Mouse (Mus musculus) cerebellum, adult 11-12 months (tissue): ENCODE results near the gene Prmt1.

ENCODE experiments used
- DNase-seq: peaks from one replicate; pipeline ENCODE4 v3.0.0; 2022

Gene Prmt1

DNA sequence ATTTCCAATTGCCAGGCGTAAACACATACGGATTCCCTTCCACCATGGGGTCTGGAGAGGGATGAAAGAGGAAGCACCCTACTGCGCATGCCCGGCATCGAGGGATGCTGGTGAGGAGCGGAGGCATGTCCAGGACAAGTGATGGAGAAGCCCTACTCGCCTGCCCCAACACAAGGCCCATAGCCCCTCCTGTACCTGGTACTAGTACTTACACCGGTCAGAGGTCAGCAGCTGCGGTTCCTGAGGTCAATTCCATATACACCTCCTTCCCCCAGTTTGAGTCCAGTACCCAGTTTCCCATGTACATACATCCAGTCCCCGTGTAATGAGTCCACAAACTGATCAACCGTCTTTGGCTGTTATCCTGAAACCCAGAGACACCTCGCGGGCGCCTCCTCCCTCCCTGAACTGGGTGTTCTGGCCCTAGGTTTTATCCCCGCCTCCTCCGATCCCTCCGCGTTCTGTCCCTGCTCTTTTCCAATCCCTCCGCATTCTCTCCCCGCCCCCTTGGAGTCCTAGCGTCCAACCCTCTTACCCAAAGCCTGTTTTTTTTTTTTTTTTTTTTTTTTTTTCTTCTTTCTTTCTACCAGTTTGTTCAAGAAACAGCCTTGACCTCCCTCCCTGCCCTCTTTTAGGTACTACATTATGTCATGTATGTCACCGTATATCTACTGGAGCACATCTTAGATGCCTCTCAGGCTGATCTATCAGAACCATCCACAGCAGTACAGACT, 11.8 kb downstream of the Prmt1 start, which contains the start of gene Cpt1c:
TSS of gene Cpt1c (minus strand) at position 469 of the 734 bp plus-strand sequence.
- DNase-seq = peak; percentile 91

DNA sequence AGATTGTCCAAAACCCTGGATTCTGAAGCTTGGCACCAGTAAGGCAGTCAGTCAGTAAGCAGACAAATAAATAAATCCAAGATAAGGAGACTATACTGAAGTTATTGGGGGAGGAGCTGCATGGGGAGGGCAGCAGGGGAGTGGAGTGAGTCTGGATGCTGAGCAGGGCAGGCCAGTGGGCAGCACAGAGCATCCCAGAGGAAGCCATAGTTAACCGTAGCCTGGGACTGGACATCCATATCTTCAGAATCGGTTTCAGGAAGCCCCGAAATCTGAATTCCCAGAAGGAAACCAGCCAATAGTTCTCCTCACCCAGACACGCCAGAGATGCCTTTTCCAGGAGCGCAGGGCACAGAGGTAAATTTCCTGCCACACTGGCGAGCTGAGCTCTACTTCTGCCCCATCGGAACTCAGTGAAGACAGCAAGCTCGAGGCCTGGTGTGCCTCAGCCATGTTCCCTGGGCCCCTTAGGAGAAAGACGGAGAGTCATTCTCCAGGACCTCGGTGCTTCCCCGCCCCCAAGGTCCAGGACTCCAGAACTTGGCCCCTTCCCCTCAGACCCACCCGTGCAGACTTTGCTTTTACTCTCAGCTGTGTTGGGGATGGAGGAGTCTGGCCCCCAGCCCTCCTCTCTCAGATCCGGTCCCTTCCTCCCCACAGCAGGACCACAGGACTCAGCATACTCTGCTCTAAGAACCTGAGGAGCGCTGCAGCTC, 12.8 kb downstream of the Prmt1 start:
- DNase-seq = peak; percentile 61

DNA sequence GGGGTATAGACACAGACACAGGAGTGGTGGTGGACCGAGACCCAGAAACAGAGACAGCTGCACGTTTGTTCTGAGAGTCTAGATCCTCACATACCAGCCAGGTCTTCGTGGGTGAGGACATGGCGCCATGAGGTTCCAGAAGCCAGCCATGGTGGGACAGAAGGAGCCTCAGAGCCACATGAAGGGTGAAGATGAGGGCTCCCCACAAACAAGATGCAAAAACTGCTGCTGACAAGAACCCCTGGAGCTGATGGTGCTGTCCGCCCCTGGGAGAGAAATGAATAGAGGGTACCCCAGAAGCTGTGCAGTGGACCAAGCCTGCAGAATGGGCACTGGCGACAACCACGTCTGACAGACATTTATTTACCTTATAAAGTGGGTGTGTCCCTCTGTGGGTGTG, 15.2 kb downstream of the Prmt1 start:
- peak; percentile 38 for DNase-seq

DNA sequence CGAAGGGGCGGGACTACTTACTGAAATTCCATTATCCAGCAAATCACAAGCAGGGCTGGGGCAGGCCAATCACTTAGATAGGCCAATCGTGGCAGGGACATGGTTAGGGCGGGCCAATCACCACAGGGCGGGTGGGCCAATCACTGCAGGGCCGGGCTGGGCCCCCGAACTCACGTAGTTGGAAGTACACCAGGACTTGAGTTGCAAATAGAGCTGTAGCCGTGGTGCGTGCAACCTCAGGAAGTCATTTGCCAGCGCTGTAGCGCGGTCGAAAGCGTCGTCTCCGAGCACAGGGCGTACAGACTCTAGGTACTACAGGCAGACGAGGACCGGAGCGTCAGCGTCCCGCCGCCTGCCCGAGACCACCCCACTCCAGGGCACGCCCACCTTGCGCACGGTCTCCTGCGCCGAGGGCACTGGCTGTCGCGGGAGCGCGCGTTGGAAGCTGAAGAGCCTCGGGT, 16.1 kb downstream of the Prmt1 start:
- DNase-seq = peak; percentile 89

DNA sequence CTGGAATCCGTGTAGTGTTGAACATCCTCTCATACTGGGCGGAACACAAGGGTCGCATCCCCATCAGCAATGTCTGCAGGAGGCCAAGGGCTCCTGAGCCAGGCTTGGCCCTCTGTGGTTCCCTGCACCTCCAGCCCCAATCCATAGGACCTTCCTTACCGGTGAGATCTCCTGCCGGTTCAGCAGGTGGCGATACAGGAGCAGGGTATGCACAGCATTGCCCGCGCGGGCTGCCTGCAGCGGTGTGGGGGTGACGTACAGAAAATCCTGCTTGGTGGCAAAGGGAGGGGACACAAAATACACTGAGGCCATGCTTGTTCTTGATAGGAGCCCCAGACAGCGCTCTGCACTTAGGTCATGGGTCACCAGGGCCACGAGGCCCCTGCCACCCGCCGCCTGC, 19.7 kb downstream of the Prmt1 start:
- DNase-seq = no peak

DNA sequence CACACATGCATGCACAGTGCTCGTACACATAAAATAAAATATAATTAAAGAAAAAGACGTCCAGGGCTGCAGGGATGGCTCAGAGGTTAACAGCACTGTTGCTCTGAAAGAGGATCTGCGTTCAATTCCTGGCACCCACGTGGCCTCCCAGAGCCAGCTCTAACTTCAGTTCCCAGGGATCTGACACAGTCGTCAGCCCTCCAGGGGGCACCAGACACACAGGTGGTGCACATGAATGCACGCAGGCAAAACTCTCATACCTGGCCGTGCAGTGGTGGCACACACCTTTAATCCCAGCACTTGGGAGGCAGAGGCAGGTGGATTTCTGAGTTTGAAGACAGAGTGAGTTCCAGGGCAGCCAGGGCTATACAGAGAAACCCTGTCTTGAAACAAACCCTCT, 20.4 kb downstream of the Prmt1 start:
- no peak for DNase-seq

DNA sequence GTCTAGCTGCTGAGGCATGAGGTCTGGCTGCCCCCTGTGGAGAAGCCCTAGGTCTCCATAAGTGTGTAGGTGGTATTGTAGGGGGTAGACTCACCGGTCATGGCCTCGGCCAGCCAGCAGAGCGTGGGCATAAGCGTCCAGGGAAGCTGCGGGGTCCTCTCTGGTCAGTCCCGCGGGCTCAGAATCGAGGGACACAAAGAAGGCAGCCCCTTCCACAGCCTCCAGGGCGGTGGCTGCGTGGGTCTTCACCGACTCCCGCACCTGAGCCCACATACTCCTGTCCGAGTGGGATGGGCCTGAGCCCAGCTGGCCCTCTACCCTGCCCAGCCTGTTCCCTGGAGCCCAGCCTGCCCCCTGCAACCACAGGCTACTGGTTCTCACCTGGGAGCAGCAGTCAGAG, 21.4 kb downstream of the Prmt1 start:
- peak; percentile 28 for DNase-seq

DNA sequence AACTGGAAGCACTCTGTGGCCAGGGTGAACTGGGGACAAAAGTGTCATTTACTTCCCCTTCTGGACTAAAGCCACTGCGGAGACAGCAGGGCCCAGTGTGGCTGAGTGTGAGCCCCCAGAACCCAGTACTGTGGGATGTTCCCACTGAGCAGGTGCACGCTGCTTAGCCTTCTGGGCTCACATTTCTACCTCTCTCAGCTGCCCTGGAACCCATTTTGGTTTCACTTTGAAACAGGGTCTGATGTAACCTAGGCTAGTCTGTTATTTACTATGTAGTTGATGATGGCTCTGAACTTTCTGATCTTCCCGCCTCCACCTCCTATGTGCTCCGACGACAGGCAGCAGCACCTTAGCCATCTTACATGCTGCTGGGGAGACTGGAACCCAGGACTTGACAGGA, 23.5 kb downstream of the Prmt1 start:
- no peak for DNase-seq

DNA sequence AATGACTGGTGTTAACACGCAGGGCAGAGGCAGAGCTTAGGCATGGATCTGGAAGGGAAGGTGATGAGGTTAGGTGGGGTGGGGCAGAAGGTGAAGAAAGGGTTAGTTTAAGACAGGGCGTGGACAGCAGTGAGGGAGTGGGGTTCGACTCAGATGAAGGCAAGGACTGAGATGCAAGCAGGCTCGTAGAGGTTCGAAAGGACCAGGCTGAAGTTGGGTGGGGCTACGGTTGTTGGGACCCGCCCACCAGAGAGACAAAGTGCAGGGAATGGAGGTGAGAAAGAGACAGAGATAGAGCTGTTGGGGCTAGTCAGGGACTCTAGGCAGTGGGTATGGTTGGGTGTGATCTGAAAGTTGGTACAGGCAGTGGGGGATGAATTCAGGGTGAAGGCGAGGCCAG, 24.0 kb downstream of the Prmt1 start:
- DNase-seq = no peak

DNA sequence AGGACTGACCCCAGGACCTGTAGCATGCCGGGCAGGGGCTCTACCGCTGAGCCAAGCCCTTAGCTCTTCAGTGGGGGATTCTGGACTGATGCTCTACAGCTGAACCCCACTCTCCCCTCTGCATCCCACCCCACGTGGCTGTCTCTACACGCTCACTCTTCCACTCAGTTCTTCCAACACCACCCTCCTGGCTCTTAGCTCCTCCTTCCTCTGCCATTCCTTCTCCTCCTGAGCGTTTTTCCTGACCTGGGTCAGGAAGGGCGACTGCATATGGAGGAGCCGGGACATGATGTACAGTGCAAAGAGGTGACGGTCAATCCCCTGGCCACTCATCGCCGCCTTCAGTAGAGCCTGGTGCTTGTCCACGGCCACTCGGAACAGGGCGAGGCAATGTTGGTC, 25.9 kb downstream of the Prmt1 start:
- no peak for DNase-seq

DNA sequence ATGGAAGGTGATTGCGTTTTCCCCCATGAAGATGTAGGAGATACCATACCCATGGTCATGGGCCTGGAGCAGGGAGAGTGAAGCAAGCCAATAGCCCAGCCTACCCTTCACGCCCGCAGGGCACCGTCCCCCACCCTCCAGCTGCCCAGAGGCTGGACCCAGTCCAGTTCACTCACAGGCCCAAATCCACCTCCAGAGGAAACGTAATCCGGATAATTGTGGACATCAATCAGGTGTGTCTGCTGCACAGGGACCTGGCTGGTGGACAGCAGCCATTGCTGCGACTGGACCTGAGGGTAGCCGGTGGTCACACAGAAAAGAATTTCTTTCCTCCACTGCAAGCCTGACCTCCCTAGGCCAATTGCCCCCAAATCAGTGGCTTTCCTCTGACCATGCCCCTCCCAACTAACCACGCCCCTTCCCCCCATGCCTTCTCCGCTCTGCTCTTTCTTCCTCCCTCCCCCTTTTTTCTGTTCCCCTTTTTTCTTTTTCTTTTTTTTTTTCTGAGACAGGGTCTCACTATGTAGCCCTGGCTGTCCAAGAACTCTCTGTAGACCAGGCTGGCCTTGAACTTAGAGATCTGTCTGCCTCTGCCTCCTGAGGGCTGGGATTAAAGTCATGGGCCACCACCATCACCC, 26.4 kb downstream of the Prmt1 start:
- DNase-seq = peak; percentile 17

DNA sequence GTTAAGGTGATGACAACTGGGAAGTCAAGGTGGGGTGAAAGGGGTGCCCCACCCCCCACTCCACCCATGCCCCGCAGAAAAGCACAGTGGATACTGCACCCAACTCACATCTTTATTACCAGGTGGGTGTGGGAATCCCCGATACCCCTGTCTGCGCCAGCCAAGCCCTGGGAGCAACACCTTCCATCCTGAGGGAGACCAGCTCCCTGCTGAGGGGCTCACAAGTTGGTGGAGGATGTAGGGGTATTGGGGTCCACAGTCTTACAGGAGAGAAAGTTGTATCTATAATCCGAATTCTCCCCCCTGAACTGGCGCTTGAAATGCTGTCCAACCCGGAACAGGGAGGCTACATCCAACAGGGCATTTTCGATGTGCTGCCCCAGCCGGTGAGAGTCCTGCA, 27.1 kb downstream of the Prmt1 start:
- peak; percentile 17 for DNase-seq

DNA sequence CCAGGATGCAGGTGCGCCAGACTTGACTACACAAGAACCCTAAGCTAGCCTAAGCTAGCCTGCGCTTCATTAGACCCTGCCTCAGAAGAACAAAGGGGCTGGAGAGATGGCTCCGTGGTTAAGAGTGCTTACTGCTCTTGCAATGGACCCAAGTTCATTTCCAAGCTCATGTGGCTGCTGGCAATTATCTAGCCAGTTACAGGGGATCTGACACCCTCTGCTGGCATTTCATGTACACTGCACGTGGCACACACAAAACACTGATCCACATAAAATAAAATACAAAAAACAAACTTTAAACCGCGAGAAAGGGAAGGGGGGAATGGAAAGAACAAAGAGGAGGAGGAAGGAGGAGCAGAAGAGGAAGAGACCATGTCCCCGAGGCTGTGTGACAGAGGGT, 28.2 kb downstream of the Prmt1 start:
- DNase-seq = no peak

DNA sequence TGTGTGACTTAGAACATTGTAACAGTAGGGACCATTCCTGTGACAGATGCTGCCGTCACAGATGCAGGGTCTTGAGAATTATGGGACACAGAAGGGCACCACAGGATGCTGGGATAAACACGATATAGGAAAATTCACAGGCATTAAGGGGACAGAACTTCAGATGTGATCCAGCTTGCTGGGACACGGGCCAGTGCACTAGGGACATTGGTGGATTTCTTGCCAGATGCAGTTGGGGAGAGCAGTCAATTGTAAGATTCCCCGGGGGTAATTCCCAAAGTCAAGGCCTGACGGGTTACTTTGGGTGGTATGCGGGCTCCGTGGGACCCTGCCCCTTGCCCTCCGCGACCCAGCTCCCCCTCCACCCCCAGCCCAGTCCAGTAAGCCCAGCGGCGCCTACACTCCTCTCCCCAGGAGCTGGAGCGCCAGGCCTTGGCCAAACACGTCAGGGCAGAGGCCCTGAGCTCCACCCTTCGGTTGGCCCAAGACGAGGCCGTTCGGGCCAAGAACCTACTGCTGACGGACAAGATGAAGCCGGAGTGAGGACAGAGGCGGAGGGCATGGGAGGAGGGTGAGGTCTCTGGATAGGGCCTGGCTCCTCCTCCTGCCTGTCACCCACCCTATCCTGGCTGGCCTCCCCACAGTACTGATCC, 29.1 kb downstream of the Prmt1 start:
- no peak for DNase-seq

DNA sequence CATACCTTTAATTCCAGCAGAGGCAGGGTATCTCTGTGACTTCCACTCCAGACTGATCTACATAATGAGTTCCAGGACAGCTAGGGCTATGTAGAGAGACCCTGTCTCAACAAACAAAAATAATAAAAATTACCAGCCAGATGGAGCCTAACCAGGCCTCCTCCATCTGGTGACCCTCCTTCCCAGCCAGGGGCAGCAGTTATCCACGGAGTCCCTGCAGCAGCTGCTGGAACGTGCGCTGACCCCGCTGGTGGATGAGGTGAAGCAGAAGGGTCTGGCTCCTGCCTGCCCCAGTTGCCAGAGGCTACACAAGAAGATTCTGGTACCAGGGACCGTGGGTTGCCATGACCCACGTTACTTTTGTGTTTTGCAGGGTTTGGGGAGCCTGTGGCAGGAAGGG, 30.1 kb downstream of the Prmt1 start:
- no peak for DNase-seq

DNA sequence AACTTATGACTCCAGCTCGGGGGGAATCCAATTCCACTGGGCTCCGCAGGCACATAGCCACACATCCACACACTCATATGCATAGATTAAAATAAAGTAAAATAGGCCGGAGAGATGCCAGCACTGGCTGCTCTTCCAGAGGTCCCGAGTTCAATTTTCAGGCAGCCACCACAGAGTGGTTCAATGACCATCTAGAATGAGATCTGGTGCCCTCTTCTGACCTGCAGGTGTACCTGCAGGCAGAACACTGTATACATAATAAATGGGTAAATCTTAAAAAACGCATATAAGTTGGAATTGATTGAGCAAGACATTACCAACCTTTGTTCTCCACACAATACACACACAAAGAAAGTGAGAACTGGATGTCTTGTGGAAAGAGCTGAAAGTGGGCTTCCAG, 30.7 kb downstream of the Prmt1 start:
- no peak for DNase-seq

DNA sequence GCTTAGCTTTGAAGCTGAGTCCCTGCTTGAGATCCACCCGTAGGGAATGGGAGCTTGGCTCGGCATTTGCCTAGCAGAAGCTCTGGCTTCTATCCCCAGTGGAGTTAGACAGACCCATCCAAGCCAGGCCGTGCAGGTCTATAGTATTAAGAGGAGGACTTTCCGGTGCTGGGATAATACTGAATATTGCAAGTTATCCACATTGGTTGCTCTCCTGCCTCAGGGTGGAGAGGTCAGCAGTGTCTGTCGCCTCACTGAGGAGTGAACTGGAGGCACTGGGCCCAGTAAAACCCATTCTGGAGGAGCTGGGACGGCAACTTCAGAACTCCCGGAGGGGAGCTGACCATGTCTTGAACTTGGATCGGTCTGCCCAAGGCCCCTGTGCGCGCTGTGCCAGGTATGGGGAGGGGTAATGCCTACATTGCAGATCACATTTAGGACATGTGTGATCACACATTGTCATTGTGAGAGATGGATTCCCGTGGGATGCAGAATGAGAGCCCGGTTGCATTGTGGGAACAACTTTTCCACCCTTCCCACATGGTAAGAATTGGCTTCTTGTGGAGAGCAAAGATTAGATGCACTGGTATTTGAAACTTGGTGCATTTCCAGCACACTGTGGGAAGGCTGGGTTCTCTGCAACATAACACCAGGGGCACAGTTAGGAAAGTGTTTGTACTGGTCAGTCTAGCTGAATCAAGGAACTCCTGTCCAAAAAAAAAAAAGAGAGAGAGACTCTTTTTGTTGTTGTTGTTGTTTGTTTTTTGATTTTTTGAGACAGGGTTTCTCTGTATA, 32.1 kb downstream of the Prmt1 start:
- no peak for DNase-seq

DNA sequence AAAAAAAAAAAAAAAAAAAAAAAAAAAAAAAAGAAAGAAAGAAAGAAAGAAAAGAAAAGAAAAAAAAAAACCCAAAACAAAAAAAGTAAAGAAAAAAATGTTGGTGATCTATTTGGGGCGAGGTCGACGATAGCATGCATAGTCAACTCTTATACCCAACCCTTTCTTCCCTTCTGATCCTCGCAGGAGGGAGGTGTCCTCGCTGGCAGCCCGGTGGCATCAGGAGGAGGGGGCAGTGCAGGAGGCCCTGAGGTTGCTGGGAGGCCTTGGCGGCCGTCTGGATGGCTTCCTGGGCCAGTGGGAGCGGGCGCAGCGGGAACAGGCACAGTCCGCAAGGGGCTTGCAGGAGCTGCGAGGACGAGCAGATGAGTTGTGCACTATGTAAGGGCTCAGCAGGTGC, 32.8 kb downstream of the Prmt1 start:
- no peak for DNase-seq

DNA sequence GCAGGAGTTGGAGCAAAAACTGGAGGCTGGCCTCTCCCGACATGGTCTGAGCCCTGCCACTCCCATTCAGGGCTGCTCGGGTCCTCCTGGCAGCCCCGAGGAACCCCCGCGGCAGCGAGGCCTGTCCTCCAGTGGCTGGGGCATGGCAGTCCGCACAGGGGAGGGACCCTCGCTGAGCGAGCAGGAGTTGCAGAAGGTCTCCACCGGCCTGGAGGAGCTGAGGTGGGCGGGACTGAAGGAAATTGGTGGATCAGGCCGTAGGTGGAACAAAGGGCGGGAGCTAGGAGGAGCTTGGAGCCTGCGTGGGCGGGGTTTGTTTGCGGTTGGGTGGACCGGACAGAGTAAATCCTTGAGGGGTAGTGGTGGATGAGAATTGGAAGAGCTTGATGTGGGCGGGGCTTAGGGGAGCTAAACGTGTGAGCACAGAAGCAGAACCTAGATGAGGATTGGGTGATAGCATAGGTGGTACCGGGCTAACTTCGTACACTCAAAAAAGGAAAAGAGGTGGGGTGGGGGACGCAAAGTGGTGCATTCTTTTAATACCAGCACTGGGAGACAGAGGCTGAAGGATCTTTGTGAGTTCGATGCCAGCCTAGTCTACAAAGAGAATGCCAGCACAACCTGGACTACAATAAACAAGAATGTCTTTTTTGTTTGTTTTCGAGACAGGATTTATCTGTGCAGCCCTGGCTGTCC, 33.6 kb downstream of the Prmt1 start:
- DNase-seq = peak; percentile 86

DNA sequence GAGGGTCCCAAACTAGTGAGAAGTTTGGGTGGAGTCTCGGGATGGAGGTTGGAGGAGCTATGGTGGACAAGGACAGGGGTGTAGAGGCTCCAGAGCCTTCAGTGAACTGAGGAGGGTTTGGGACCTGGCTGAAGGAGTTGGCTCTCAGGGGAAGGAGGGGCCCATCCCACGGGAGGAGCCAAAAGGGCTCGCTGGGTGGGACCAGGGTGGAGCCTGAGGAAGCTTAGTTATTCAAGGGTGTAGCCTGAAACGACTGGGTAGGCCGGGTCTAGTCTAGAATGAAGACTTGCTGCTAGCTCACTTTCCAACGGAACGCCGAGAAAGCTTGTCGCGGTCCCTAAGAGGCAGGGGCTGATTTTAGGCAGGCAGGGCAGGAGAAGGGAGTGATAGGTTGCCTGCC, 34.4 kb downstream of the Prmt1 start:
- DNase-seq = no peak

DNA sequence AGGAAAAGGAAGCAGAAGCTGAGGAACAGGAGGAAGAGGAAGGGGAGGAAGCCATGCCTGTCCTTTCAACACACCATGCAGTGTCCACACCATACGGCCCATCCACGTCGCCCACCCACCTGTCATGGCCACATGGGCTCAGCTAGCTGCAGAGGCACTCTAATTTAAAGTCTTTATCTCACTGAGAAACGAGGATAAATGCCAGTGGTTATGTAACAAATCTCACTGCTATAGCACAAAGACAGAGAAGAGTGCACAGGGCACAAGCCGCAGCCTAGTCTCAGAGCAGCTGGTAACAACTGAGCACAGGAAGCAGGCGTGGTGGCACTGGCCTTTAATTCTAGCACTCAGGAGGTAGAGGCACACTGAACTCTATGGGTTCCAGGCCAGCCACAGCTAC, 36.4 kb downstream of the Prmt1 start:
- no peak for DNase-seq

DNA sequence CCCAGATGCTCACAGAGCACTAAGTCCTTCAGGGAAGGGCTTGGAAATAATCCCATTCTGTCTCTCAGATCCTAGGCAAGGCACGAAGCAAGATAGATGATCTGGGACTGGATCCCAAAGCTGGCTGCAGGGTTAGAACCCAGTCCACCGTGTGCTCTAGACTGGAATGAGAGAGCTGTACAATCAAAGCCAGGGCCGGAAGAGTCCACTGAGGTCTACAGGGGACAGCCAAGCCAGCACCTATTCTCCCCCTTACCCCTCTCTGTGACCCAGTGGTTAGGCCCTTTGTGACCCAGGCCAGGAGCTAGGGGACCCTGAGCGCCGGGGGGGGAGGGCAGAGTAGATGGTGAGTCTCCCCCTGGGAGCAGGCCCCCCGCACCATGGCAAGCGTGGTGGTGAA, 43.5 kb downstream of the Prmt1 start, which contains the start of gene Tsks:
TSS of gene Tsks (plus strand) at position 301 of the 400 bp plus-strand sequence.
- DNase-seq = no peak
